Mouse (Mus musculus) layer of hippocampus, adult 18-20 months (tissue): ENCODE results near the gene Cxcr5. TPM values are rescaled to one million over a fixed set of nuclear protein-coding genes. Genes with fewer than 3 reads are reported as not detected.

Source experiments
- DNase-seq, 2 experiments: peaks; one replicate each; pipeline ENCODE4 v3.0.0; 2022; ENCODE audit warnings: low spot score in 2 of 2
- long read RNA-seq: library from polyadenylated mRNA; stranded (forward); transcript quantifications from one replicate; pipeline ENCODE4 v2.0.0, GENCODE M21; 2021
- total RNA-seq, 2 experiments: library from RNA; stranded (reverse); gene quantifications; 2 replicates each; pipeline ENCODE4 v1.2.3; 2021

Gene Cxcr5
- not detected for total RNA-seq
- long read RNA-seq, partial matches to known transcripts: 0 of 3 reads
- long read RNA-seq, other reads (novel, unspliced or antisense): 3 of 3 reads

DNA sequence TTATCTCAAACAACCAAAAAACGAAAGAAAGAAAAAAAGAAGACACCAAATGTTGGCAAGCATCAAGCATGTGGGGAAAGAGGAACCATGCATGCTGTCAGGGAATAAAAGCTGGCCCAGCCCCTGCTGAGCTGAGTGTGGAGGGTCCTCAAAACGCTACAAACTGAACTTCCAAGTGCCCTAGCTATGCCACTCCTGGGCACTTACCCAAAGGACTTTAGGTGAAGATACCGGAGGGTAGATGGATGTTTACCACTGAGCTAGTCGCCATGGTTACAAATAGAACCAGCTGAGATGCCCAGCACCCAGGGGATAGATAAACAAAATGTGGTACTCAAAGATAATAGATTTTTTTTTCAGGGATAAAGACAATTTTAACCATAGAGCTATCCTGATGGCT is at the start of gene Cxcr5:
TSS of gene Cxcr5 (minus strand) at position 281 of the 400 bp plus-strand sequence.
- DNase-seq: no peak

DNA sequence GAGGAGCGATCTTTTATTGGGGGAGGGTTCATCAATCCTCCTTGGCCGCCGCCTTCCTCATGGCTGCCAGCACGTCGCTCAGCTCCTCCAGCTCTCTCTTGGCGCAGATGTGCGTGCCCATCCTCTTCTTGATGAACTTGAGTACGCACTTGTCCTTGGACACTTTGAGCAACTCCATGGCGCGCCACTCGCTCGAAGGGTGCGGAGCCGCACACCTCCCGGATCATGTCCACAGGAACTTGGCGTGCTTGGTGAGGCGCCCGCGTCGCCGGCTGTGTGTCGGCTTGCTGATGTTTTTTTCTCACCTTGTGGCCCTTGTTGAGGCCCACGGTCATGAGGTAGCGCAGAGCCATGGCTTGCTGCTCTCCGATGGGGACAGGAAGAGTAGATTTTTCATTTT is 48.7 kb upstream of the Cxcr5 start:
- DNase-seq: no peak

DNA sequence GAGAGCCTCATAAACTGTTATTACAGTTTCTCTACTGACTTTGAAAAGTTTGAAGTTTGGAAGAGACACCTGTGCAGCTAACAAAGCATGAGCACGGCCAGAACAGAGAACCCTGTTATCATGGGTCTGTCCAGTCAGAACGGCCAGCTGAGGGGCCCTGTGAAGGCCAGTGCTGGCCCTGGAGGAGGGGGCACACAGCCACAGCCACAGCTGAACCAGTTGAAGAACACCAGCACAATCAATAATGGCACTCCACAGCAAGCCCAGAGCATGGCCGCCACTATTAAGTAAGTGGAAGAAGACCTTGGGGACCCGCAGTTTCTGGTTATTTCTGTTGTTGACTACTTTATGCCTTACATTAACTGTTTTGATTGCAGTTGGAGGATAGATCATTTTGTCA is 45.6 kb upstream of the Cxcr5 start:
- DNase-seq: no peak

DNA sequence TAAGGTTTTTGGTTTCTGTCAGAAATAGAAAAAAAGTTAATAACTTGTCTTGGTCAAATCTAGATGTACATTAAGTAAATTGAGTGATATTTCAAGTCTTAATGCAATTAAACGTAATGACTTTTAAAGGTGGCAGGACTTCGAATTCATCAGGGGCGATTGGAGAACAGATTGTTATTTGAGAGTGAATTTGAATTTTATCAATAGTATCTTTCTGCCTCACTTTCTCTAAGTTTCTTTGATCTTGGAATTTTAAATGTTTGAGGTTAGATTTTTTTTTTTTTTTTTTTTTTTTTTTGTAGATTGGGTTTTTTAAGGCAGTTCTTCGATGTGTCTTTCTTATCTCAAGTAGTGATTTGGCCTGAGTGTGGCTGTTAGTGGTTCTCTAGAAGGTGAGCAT is 45.0 kb upstream of the Cxcr5 start:
- DNase-seq: no peak

DNA sequence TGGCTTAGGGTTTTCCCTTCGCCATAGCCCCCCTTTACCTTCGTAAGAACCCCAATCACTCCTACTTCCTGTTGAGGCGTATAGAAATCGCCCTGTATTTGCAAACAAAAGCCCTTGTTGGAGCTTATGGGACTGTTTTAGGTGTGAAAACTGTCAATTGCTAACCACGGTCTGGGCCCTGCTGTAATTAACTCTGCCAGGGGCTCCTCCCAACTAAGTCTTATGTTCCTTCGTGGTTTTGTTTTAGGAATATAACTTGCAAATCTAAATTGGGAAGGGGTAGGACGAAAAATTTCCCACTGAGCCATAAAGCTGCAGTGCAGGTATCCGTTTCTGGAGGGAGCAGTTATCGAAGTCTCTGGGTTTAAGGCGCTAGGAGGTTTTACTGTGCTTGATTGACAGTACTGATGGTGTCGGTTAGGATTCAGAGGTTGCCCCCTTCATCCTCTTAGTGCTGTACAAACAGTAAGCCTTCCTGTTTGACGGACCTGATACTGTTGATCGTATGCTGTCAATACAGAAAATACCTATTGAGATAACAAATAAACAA is 44.0 kb upstream of the Cxcr5 start:
- DNase-seq: no peak

DNA sequence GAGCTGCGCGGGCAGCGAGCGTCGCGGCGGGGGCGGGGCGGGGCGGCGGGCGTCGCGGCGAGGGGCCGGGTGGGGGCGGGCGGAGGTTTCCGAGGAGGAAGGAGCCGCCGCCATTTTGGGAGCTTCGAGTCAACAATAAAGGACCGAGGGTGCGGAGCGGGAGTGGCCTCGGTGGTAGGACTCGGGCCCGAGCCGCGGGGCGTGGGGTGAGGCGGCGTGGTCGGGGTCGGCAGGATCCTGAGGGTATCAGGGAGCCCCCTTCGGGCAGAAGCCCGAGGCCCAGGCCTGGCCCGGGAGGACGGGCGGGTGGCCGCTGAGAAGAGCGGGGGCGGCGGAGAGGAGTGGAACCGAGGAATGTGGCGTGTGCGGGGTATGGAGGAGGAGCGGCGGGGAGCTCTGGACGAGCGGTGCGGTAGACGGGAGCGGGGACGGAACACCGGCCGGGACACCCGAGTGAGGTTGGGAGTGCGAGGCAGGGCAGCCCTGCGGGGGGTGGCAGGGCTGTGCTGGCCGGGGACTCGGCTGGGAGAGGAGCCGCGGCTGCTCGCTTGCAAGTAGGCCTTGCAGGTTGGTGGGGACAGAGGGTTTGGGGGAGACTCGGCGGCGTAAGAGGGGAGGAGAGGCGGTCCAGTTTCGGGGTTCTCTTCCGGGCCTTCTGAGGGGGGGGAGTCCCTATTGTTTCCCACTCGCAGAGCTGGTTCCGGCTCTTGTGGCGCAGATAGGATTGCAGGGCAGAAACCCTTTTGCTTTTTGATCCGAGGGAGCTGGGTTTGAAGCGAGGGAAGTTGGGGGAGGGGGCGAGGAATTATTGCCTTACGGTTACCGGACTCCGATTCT is 43.3 kb upstream of the Cxcr5 start, which contains the start of gene Ddx6:
TSS of gene Ddx6 (plus strand) at position 114 of the 837 bp plus-strand sequence.
- peak; percentile 62 to 73 for DNase-seq

DNA sequence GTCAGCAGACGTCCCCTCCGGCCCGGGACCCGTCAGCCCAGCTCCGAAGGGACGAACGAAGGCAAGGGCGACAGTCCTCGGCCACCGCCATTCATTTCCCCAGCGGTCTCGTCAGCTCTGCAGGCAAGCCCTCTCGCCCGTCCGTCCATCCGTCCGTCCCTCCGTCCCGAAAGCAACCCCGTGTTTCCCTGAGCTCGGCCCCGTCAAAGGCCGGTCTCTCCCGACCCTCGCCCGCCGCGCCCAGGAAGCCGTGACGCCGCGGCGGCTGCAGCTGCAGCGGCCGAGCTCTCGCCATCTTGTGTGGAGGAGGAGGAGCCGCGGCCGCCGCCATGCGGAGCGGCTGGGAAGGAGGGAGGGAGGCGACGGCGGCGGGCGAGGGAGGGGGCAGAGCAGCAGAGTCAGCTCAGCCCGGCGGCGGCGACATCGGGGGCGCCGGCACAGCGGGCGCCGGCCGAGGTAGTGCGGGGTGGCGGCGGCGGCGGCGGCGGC is 42.7 kb upstream of the Cxcr5 start:
- DNase-seq: peak; percentile 75 to 84

DNA sequence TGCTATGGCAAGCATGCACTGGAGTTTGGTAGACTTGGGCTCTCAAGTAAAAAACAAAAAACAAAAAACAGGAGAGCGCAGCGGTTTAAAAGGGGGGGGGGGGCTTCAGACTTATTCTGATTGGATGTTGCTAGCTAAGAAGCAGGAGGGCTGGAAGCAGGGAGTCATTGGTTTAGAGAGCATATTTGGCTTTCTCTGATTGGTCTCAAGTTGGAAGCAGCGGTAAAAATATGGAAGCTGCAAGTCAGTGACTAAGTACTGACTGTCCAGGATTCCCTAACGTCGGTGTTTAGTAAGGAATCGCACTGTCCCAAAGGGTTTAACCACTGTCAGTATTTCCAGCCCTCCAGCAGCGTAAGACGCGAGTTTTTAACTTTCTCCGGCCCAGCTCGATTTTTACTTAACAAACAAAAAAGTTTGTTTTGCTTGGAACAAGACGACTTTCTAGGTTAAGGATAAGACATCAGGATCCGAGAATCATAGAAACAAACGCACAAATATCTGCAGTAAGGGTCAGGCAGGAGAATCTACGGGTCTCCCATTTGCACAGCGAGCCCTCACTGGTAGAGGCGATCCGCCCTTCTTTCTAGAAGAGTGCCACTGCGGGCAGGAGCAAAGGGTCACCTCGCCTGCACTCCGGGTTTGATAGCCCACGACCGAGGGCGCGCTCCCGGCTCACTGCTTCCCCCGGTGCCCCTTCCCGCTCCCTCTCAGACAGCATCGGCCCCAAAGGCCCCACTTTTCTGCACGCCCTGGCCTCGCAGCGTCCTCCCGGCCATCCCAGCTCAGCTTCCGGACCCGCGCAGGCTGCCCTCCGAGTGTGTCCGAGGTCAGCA is 42.0 kb upstream of the Cxcr5 start:
- peak; percentile 48 to 71 for DNase-seq

DNA sequence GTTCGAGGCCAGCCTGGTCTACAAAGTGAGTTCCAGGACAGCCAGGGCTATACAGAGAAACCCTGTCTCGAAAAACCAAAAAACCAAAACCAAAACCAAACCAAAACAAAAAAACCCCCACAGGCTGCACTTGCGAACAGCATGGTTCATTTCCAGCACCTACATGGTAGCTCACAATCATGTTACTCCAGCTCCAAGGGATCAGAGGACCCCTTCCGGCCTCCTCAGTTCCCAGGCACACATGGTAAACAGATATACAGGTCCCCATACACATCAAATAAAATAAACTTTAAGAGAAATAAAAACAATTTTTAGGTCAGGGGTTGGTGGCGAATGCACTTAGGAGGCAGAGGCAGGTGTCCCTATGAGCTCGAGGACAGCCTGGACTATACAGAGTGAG is 41.1 kb upstream of the Cxcr5 start:
- no peak for DNase-seq

DNA sequence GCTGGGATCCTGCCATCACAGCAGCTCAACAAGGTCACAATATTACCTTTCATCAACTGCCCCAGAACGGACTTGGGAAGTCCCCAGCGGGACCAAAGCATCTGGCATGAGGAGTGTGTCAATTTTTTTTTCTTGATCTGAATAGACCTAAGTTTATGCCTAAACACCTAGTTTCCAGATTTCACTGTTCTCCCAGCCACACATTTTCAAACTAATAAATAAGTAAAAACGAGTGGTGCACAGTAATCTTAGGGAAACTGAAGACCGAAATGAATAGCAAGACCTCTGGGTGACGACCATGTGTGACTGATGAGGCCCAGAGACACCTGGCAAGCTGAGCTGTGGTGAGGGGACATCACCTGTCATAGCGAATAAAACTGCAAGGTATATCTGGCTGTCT is 39.1 kb upstream of the Cxcr5 start:
- no peak for DNase-seq

DNA sequence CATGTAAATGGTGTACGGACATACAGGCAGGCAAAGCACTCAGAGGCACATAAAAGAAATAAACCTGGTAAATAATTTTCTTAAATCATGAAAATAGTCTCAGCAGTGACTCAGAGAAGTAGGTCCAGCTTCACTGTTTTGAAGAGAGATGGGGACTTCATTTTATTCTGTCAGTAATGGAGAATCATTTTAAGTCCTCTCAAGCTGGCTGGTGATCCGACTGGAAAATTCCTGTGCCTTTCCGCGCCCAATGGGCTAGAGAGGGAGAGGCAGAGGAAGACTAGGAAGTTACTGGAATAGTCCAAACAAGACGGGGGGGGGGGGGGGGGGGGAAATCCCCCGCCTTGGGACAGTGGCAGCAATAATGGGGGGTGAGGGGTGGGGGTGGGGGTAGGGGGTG is 37.9 kb upstream of the Cxcr5 start:
- DNase-seq: no peak

DNA sequence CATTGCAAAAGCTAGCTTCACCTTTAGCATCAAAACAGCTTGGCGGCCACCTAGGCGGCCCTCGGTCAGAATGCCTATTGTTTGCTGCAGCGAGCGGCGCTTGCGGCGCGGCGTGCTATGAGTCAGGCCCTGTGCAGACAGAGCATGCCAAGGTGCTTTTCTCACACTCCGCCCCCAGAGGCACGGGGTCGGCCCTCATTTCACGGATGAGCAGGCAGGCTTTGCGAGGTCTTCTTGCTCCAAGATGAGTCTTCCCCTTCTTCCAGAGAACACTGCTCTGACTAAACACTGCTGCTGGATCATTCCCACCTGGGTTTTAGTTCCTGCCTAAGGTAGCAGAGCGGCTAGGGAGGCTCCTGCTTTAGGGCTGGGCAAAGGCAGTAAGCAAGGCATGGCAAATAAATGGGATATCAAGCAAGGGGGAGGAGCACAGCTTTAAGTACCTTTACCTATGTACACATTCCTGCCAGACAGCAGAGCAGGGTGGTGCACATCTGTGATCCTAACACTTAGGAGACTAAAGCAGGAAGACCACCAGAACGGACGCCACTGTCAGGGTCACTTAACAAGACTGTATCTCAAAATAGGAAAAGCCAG is 37.3 kb upstream of the Cxcr5 start:
- DNase-seq: peak in 1 of 2 experiments; percentile 32

DNA sequence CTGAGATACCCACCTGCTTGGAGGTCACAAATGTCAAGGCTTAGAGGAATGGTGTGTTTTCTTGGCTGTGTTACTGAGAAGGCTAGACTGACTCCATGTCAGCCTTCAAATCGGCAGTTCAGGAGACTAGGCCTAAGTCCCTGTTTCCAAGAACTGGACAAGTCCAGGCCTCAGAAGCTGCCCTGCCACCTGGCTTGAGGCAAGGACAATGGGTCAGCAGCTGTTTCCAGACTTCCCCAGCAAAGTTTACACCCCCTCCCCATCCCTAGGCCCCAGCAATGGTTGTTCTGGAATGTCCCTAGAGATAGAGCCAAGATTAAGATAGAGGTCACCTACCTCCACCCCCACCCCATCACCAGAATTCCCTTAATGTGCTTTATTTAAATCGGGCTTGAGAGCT is 36.1 kb upstream of the Cxcr5 start:
- DNase-seq: no peak

DNA sequence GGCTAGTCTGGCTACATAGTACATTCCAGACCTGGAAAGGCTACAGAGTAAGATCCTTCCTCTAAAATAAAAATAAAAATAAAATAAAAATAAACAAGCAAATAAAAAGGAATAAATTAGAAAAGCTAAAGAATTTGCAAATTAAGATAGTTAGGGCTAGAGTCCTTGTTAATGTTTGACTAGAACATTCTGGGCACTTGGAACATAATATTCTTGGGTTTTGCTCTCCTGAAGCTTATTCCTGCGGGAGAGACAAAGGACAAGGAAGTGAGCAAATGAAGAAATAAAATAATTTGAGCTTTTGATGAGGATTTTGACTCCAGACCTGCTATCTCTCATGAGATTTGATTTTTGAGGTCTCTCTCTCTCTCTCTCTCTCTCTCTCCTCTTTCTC is 33.9 kb upstream of the Cxcr5 start:
- no peak for DNase-seq

DNA sequence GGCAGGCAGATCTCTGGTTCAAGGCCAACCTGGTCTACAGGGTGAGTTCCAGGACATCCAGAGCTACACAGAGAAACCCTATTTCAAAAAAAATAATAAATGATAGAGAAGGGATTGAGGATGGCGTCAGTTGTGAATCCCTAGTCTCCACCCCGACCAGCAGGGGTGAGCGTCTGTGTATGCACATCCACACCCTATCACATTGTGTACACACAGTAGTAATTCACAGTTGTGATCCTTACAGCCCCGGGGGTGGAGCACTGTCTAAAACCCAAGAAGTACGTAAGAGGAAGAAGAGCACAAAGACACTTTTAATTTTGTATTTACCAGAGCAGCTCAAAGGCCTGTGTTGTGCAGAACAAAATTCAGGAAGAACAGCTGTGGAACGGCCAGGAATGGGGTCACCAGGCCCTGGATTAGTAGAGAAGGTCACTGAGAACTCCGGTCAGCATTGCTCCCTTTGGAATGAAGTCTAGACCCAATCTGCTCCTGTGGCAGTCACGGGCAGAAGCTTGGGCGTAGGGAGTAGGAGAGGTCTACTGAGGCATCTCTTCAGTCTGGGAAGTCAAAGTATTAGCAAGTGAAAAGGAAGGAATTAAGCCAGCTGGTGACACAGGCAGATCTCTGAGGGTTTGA is 33.3 kb upstream of the Cxcr5 start:
- DNase-seq: no peak

DNA sequence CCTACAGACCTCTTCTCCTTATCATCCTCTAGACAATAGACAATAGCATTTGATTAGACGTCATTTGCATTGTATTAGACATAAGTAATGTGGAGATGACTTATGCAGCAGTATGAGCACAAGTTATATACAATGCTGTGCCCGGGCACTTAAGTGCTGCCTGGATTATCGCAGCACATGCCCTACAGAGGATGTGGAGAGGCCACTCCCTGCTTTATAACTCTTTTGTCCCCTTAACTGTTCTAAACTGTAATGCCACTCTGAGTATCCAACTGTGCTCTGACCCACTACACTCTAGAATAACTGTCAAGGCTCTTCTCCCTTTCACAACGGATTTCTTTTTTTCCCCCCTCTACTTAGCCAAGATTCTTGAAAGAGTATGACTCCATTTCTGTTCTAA is 32.2 kb upstream of the Cxcr5 start:
- DNase-seq: no peak

DNA sequence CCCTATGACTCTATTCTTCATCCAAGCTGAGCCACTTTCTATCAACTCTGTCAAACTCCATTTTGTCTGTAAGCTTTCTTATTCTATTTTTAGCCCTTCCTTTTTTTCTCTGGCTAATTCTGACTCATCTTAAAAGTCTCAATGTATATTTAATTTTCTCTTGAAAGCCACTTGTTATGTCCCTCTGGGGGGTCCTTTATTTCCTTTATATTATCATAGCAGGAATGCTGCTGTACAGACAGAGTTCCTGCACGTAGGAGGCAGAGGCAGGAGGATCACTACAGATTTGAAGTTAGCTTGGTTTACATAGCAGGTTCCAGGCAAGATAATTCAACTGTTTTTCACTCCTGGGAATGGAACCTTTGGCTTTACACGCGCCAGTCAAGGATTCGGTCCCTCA is 31.5 kb upstream of the Cxcr5 start:
- no peak for DNase-seq

DNA sequence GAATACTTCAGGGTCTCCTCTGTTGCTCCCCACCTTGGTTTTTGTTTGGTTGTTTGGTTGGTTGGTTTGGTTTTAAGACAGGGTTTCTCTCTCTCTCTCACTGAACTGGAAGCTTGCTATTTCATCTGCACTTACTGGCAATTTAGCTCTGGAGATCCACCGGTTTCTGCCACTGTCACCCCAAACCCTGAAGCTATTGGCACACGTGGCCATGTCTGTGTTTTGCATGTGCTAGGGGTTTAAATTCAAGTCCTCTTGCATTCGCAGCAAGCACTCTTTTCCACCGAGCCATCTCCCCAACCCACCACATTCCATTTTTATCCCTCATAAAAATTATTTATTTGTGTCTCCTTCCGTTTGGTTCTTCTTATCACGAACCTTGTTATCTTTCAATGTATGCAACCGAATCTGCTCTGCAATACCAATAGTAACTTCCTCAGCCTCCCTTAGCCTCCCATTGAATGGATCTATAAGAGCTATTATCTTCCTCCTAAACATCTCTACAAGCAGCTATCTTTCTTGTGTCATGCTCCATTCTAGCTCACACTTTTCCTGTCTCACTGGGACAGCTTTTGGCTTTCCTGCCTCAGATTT is 30.0 kb upstream of the Cxcr5 start:
- DNase-seq: no peak

DNA sequence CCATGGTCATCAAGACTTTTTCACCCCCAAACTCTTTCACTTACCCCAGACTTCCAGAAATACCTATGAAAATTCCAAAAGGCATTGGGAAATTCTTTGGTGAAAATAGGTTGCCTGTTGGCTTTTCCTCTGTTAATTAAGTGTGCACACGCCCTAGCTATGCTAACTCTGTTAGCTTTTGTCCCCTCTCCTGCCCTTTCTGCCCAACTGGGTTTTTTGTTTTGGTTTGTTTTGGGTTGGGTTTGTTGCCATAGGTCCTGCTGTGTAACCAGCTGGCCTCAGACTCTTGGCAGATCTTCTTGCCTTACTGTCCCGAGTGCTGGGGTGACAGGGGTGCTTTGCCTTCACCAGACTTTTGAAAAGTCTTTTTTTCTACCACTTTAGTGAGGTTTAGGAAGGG is 29.3 kb upstream of the Cxcr5 start:
- no peak for DNase-seq

DNA sequence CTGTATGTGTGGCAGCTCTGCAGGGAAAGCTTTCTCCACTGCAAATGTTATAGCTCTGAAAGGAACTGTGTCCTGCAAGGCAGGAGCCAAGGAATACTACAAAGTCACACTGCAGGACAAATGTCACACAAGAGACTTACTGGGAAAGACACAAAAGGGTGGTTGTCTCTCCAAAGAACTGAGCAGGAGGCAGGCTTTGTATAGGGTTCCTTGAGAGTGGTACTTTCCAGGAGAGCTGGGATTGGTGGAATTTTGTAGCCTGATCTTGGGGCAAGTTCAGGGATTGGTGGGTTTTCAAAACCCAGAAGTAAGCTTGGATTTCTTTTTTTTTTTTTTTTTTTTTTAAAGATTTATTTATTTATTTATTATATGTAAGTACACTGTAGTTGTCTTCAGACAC is 27.4 kb upstream of the Cxcr5 start:
- no peak for DNase-seq

DNA sequence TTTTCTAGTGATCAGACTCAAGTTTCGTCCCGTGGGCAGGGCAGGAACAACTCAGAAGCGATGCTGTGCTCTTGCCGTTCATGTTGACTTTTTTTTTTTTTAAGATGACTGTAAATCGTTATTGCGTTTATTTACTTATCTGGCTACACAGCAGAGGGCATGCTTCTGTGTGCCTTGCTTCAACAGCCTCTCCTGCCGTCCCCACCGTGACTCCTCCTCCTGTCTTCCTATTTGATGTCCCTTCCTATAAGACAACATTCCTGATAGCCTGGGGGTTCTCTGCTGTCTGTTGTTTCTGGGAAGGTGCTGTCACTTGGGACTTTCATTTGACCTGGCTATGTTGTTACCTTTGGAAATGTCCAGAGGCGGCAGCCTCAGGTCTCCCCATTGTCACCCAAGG is 26.9 kb upstream of the Cxcr5 start:
- DNase-seq: no peak
